Mouse (Mus musculus) thymus, adult 2 months (tissue): ENCODE data around the gene Trim8.

Source experiments
- CTCF ChIP-seq: fragments of 200-500 bp; IDR thresholded peaks from 2 replicates; pipeline ENCODE4 v1.5.1; 2012; ENCODE audit warnings: mild to moderate bottlenecking, control low read depth, low read length, moderate library complexity, borderline replicate concordance; ENCODE audit not compliant: control insufficient read depth, poor library complexity, insufficient read depth; ENCODE audit errors: extremely low read depth
- POLR2A ChIP-seq: fragments of 200-500 bp; IDR thresholded peaks from 2 replicates; pipeline ENCODE4 v1.6.1; 2012; ENCODE audit warnings: mild to moderate bottlenecking, low read length, control low read depth, moderate library complexity; ENCODE audit not compliant: control insufficient read depth, poor library complexity, insufficient read depth; ENCODE audit errors: extremely low read depth

DNA sequence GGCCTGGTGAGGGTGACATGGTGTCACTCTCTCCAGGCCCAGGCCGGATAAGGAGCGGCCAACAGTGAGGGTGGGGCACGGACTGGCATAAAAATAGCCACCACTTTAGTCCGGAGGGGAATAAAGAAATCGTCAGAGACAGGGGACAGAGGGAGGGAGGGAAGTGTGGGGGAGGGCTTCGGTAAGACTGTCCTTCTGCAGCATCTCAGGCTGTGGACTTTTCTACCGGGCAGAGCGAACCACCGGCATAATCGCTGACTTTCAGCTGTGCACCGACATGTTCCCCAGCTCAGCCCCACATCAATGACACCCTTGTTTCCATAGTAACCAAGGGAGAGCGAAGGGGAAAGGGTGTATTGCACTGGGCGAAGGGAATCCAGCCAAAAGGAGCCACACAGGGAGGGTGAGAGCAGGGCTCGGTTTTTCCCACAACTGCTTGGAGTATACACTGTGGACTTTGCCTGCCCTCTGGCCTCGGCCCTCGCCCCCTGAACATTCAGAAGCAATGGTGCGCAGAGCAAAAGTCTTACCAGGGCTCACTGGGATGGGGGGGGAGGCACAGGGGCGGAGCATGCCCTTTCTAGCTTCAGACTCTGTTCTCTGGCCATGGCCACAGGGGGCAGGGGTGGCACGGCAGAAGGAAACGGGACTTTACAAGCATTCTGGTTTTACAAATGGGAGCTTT is 27.2 kb downstream of the Trim8 start:
- 0 out of 2 replicates have a peak, but pooled peaks have one; percentile 7 for TF ChIP-seq CTCF
- TF ChIP-seq POLR2A: no peak
